Mouse (Mus musculus) liver, embryonic 14.5 days (tissue): ENCODE measurements around the gene Ptprs.

Source experiments
- CTCF ChIP-seq: IDR thresholded peaks from 2 replicates; pipeline ENCODE4 v1.5.1; 2016; ENCODE audit warnings: antibody characterized with exemption, low read depth, control low read depth
- EP300 ChIP-seq: IDR thresholded peaks from 2 replicates; pipeline ENCODE4 v1.6.1; 2016; ENCODE audit warnings: antibody characterized with exemption, low read depth

GRCm38 (mm10) chr17:56382997-56383396, 93.3 kb downstream of the Ptprs start:
- TF ChIP-seq CTCF = no peak
- no peak for TF ChIP-seq EP300
